Mouse (Mus musculus) kidney, postnatal 0 days (tissue): ENCODE measurements at regions not wholly inside any gene's neighbourhood (a gene's known extent, or its start where the extent isn't known, plus 50 kb on each side); places are given as distances from the start of the nearest gene placed in this dataset.

Experiments
- ATAC-seq: fragments of 200-750 bp; cut with Nextera tagmentation; replicated peaks from 2 replicates; pipeline ENCODE4 v1.8.0; 2017; ENCODE audit warnings: low read depth, moderate number of reproducible peaks, moderate TSS enrichment, moderate library complexity; ENCODE audit not compliant: low FRiP score
- DNase-seq: peaks from one replicate; pipeline ENCODE4 v3.0.0-alpha.2; 2016; ENCODE audit warnings: low spot score
- H3K27ac ChIP-seq: fragments of 300-500 bp; sonication (generic); 2 replicates; pipeline ENCODE4 v1.5.1; 2014; ENCODE audit warnings: mild to moderate bottlenecking
- H3K27me3 ChIP-seq: fragments of 300-500 bp; sonication (generic); 2 replicates; pipeline ENCODE4 v1.6.1; 2014; ENCODE audit warnings: low read length, mixed read lengths; ENCODE audit not compliant: insufficient read depth
- H3K36me3 ChIP-seq: fragments of 300-500 bp; sonication (generic); 2 replicates; pipeline ENCODE4 v1.6.1; 2014; ENCODE audit warnings: low read length, mixed read lengths; ENCODE audit not compliant: insufficient read depth
- H3K4me1 ChIP-seq: fragments of 300-500 bp; sonication (generic); replicated peaks from 2 replicates; pipeline ENCODE4 v1.6.1; 2014; ENCODE audit warnings: antibody characterized with exemption, low read length, mixed read lengths; ENCODE audit not compliant: insufficient read depth
- H3K4me2 ChIP-seq: fragments of 300-500 bp; sonication (generic); 2 replicates; pipeline ENCODE4 v1.6.1; 2014; ENCODE audit warnings: mild to moderate bottlenecking, low read length, moderate library complexity, mixed read lengths
- H3K4me3 ChIP-seq: fragments of 300-500 bp; sonication (generic); replicated peaks from 2 replicates; pipeline ENCODE4 v1.5.1; 2014; ENCODE audit warnings: low read depth, low read length
- H3K9ac ChIP-seq: fragments of 300-500 bp; sonication (generic); 2 replicates; pipeline ENCODE4 v1.6.1; 2014; ENCODE audit warnings: low read depth, low read length
- H3K9me3 ChIP-seq: fragments of 300-500 bp; sonication (generic); replicated peaks from 2 replicates; pipeline ENCODE4 v1.6.1; 2016; ENCODE audit warnings: low read length, inconsistent platforms, mixed read lengths
- CTCF ChIP-seq: IDR thresholded peaks from 2 replicates; pipeline ENCODE4 v1.5.1; 2016; ENCODE audit warnings: antibody characterized with exemption, low read depth, mild to moderate bottlenecking, moderate library complexity
- WGBS: fragments of 180-500 bp; shearing (Covaris S2); extraction: QIAGEN DNeasy Blood & Tissue Kit; methylation state at CpG from one replicate; pipeline ENCODE4 v1.1.7; 2014; 5-methylcytosine and 5-hydroxymethylcytosine counted together

- H3K27ac ChIP-seq: no peak overlapping the region
- H3K36me3 ChIP-seq: no peaks in the 10 kb centered on the region
- no peaks in the 10 kb centered on the region for H3K27me3 ChIP-seq
- no peak overlapping the region for H3K4me2 ChIP-seq
- H3K4me3 ChIP-seq: no peak overlapping the region
- H3K9ac ChIP-seq: no peak overlapping the region
- no peak for ATAC-seq
- no peak for TF ChIP-seq CTCF
- DNase-seq: no peak
- no peaks in the 10 kb centered on the region for H3K9me3 ChIP-seq
- no peaks in the 10 kb centered on the region for H3K4me1 ChIP-seq
These were observed 300.1 kb upstream of the Acvr2a start for GRCm38 (mm10) chr2:48513848-48514247.

- no peak for DNase-seq
- WGBS: 56% methylated on average over 5 of the region's 5 CpGs
These were observed 294.0 kb upstream of the Acvr2a start for GRCm38 (mm10) chr2:48519838-48520404.

DNA sequence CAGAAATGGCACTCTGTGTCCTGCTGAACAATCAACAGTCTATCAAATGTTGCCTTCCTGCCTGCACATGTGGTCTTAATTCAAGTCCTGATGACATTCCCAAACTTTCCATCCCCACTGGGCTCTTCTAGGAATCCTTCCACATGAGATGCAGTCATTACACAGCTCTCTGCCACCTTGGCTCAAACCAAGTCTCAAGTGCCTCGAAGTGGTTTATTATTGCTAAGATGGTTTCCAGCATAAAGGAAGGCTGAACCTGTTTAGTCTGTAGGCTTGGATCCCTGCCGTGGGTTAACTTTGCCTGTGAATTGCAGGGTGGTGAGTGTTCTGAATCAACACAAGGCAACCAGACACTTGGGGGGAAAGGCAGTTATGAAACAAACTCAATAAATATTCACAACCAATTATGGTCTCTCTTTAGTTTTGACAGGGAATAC lies 293.4 kb upstream of the Acvr2a start:
- no peak for TF ChIP-seq CTCF
- Histone ChIP-seq H3K27me3 (no peaks in the 10 kb centered on the region), H3K4me3 (no peak overlapping the region), H3K9ac (no peak overlapping the region), H3K4me1 (no peaks in the 10 kb centered on the region), H3K9me3 (no peaks in the 10 kb centered on the region), H3K4me2 (no peak overlapping the region), H3K36me3 (no peaks in the 10 kb centered on the region), H3K27ac (no peak overlapping the region)
- WGBS: 79% methylated on average over 2 of the region's 2 CpGs
- ATAC-seq: no peak
- DNase-seq: no peak

More at GRCm38 (mm10) chr2:48519838-48520404, 294.0 kb upstream of the Acvr2a start:
- no peaks in the 10 kb centered on the region for H3K36me3 ChIP-seq
- H3K27me3 ChIP-seq: no peaks in the 10 kb centered on the region
- H3K27ac ChIP-seq: no peak overlapping the region
- TF ChIP-seq CTCF: no peak
- H3K4me1 ChIP-seq: no peaks in the 10 kb centered on the region
- no peak overlapping the region for H3K4me3 ChIP-seq
- H3K9me3 ChIP-seq: no peaks in the 10 kb centered on the region
- ATAC-seq: no peak
- H3K9ac ChIP-seq: no peak overlapping the region
- no peak overlapping the region for H3K4me2 ChIP-seq

- no peak overlapping the region for H3K4me3 ChIP-seq
- 88% methylated on average over 2 of the region's 2 CpGs for WGBS
- no peak overlapping the region for H3K9ac ChIP-seq
- no peak overlapping the region for H3K4me2 ChIP-seq
- ATAC-seq (no peak), DNase-seq (no peak)
- no peaks in the 10 kb centered on the region for H3K36me3 ChIP-seq
- H3K4me1 ChIP-seq: 0 out of 2 replicates have a peak, but pooled peaks cover 5% of the 10 kb centered on the region
- no peak for TF ChIP-seq CTCF
- H3K27me3 ChIP-seq: no peaks in the 10 kb centered on the region
- H3K9me3 ChIP-seq: no peaks in the 10 kb centered on the region
- H3K27ac ChIP-seq: no peak overlapping the region
These were observed 278.5 kb upstream of the Acvr2a start for GRCm38 (mm10) chr2:48535453-48535852.

- no peaks in the 10 kb centered on the region for H3K27me3 ChIP-seq
- no peak overlapping the region for H3K9ac ChIP-seq
- H3K4me2 ChIP-seq: no peak overlapping the region
- DNase-seq (no peak), ATAC-seq (no peak)
- H3K27ac ChIP-seq: no peak overlapping the region
- no peak for TF ChIP-seq CTCF
- H3K9me3 ChIP-seq: no peaks in the 10 kb centered on the region
- H3K36me3 ChIP-seq: no peaks in the 10 kb centered on the region
- WGBS: 77% methylated on average over 4 of the region's 4 CpGs
- no peak overlapping the region for H3K4me3 ChIP-seq
- H3K4me1 ChIP-seq: 0 out of 2 replicates have a peak, but pooled peaks cover 5% of the 10 kb centered on the region
These were observed 277.0 kb upstream of the Acvr2a start for GRCm38 (mm10) chr2:48536930-48537329.

GRCm38 (mm10) chr2:48538668-48539341 lies 275.1 kb upstream of the Acvr2a start:
- H3K27me3 ChIP-seq: no peaks in the 10 kb centered on the region
- H3K9ac ChIP-seq: no peak overlapping the region
- no peaks in the 10 kb centered on the region for H3K9me3 ChIP-seq
- 40% methylated on average over 13 of the region's 13 CpGs for WGBS
- DNase-seq (peak; percentile 7), ATAC-seq (no peak)
- H3K36me3 ChIP-seq: no peaks in the 10 kb centered on the region
- H3K27ac ChIP-seq: no peak overlapping the region
- no peak overlapping the region for H3K4me3 ChIP-seq
- peak overlapping the region; percentile 37 for H3K4me2 ChIP-seq
- H3K4me1 ChIP-seq: 0 out of 2 replicates have a peak, but pooled peaks cover 5% of the 10 kb centered on the region
- TF ChIP-seq CTCF: no peak
